Mouse (Mus musculus) megakaryocyte, embryonic 14.5 days (primary cell): ENCODE data around the gene Unk.

ENCODE experiments used
- FLI1 ChIP-seq: IDR thresholded peaks from 2 replicates; pipeline ENCODE4 v1.6.1; 2012; ENCODE audit warnings: low read length, inconsistent platforms, mixed read lengths
- GATA1 ChIP-seq: IDR thresholded peaks from 3 replicates; pipeline ENCODE4 v1.6.1; 2012; ENCODE audit warnings: mixed read lengths, low read length, inconsistent platforms, borderline replicate concordance

DNA sequence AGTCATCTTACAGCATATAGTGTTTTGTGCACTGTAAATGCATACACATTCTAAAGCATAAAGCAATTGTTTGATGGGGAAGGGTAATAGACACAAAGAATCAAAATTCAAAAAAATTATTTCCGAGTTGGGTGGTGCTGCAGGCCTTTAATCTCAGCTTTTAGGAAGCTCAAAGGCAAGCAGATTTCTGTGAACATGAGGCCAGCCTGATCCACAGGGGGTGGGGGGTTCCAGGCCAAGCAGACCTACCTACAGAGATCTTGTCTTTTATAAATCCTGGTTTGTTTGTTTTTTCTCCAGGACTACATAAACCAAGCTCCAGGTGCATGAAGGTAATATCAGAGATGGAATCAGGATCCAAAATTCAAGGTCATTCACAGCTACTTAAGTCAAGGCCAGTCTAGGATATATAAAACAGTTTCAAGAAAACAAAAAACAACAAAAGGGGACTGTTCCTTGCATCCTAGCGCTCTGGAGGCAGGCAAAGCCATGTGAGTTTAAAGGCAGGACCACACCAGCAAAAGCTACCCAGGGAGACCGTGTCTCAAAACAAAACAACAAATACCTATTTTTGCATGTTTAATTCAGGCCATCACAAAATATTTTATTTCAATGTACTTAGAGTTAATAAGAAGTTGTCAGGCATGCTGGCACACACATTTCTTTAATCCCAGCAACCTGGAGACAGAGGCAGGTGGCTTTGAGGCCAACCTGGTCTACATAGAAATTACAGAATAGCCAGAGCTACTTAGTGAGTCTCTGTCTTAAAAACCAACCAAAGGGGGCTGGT, 4.9 kb upstream of the Unk start:
- no peak for TF ChIP-seq GATA1
- TF ChIP-seq FLI1: no peak
